Mouse (Mus musculus) G1E-ER4 (cell line): ENCODE results near the gene H2-Oa. TPM values are rescaled to one million over a fixed set of nuclear protein-coding genes. Genes with fewer than 3 reads are reported as not detected.

Experiments
- GATA1 ChIP-seq: IDR thresholded peaks from one replicate; pipeline ENCODE4 v1.8.0; 2012; ENCODE audit warnings: low read length, inconsistent platforms
- polyA plus RNA-seq: library from polyadenylated mRNA; stranded (reverse); fragments of >175 nt; gene quantifications from 2 replicates; pipeline ENCODE4 v1.2.3, GENCODE M21; 2012

The H2-Oa gene
- not detected in 2 replicates for polyA plus RNA-seq

DNA sequence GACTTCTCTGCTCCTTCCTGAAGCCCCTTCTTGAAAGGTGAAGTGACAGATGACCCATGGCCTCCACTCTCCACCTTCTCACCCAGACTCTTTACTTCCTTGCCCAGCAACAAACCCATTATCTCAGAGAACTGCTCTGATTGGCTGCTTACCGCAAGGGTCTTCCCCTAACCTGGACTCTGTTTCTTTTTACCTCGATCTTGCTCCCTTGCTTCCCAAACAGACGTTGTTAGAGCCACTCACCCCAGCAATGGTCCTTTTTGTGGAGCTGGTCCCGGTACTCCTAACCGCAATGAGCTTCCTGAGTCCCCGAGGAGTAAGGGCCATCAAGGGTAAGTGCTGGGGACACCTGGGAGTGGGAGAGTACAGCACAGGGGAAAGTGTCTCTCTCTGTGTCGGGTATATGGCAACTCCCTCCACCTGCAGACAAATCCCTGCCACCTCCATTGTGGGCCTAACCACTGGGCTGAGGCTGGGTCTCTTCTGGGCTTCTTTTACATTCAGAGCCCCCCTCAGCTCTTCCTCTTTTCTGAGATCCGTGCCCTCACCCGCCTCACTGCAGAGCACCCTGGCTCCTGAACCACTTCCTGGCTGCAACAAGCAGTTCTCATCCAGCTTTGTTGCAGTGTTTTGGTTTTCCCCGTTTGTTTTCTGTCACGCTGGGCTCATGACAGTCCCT lies at the start of gene H2-Oa:
TSS of gene H2-Oa (plus strand) at position 144 of the 679 bp plus-strand sequence.
- no peak for TF ChIP-seq GATA1

DNA sequence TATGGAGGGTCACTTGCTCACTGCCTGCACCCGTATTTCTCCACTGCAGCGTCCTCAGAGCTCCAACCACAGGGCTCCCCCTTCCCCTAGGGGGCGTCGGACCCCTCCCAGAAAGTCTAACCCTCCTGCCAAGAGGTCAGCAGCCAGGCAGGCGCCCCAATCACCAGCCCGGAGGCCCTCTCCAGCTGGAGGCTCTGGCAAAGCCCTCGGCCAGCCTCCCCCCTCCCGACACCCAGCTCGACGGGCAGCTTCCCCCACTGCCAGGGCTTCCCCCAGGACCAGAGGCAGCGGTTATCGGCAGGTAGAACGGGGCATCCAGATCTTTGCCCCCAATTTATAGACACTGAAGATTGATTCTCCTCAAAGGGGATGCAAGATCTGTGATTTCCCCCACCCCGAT lies 46.2 kb upstream of the H2-Oa start:
- TF ChIP-seq GATA1, result no peak

DNA sequence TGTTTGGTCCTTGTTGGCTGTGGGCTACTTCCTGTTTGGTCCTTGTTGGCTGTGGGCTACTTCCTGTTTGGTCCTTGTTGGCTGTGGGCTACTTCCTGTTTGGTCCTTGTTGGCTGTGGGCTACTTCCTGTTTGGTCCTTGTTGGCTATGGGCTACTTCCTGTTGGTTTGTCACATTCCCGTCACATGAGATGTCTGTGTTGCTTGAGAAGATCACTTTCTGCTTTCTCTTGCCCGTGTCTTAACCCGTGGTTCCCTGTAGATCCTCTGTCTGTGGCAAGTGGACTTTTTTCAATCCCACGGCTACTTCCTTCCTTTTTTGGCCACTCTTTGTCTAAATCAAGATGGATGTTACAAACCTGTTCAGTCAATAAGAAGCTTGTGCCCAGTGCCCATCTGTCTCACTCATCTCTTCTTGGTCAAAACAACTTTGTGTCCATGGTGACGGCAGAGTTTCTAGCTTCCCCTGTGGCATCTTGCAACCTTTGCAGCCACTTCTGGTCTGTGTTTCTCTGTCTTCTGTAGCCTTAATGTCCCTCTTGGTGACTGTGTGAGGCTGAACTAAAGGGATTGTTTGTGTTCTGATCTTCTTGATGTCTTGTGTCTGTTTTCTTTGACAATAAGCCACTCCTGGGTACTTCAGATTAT lies 44.6 kb upstream of the H2-Oa start:
- TF ChIP-seq GATA1, result no peak

DNA sequence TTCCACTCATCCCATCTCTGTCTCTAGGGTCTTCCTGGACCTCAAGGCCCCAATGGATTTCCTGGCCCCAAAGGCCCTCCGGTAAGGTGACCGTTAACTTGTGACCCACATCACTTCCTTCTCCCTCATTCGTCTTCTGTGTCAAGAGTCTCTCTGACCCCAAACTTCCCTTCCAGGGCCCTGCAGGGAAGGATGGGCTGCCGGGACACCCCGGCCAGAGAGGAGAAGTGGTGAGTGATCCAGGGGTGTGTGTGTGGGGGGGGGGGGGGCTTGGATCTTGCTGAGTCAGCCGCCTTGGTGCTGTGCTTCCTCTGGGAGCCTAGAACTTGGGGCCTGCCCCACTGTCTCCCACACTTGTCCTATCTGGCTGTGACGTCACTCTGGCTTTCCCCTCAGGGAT lies 34.9 kb upstream of the H2-Oa start:
- no peak for TF ChIP-seq GATA1

DNA sequence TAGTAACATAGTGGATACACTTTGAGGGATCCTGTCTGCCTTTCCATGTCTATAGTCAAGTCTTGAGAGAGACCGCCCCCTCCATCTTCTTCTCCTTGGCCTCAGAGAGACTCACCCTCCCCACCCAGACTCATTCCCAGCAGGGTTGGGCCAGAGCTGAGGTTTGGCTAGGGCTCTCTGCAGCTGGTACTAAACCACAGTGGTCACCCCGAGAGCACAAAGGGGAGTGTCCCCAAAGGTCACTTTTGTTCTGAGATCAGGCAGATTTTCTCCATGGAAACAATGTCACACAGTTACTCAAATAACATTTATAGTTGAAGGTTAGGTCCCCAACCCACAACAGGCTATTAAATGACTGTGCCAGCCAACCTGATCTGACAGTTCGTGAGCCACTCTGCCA lies 23.3 kb upstream of the H2-Oa start:
- TF ChIP-seq GATA1, result no peak

DNA sequence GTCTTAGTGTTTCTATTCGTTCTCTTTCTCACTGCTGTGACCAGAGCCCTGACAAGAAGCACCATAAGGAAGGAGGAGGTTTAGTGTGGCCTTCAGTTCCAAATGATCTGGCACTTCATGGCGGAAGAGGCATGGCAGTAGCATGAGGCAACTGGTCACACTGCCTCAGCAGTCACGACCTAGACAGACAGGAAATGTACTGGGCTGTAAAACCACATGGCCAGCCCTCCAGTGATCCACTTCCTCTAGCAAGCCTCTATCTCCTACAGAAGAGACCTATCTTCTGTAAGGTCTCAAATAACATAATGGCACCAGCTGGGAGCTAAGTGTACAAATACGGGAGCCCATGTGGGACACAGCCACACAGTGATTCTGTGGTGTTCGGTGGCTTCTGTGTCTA lies 20.0 kb upstream of the H2-Oa start:
- no peak for TF ChIP-seq GATA1

DNA sequence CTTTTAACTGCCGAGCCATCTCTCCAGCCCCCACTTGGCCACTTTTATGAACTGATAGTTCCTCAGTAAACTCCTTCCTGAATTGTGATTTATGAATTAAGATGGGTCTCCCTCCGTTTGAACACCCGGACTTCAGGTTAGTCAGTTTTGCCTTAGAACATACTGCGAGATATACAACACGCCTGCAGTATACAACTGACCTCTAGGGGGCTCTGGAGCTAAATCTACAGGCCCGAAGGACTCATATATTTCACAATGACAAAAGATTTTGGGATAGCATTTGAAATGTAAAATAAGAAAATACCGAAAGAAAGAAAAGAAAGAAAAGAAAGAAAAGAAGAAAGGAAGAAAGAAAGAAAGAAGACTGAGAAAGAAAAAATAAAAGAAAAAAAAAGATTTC lies 16.9 kb upstream of the H2-Oa start:
- no peak for TF ChIP-seq GATA1

DNA sequence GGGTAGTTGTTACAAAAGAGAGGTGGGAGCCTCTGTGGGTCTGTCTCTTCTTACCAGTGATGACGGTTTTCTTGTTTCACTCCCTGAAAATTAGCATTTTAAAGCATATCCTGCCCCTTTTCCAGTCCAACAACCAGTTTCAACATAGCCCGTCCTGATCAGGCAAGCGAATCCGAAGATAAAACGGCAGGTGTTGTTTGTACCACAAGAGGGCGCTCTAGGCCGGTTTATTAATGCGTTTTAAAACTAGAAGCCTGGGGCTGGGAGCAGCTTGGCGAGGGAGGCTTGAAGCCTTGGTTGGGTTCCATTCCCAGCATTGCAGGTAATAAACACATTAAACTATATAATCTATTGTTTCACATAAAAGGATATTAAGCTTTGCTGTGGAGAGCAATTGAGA lies 14.6 kb upstream of the H2-Oa start:
- no peak for TF ChIP-seq GATA1

DNA sequence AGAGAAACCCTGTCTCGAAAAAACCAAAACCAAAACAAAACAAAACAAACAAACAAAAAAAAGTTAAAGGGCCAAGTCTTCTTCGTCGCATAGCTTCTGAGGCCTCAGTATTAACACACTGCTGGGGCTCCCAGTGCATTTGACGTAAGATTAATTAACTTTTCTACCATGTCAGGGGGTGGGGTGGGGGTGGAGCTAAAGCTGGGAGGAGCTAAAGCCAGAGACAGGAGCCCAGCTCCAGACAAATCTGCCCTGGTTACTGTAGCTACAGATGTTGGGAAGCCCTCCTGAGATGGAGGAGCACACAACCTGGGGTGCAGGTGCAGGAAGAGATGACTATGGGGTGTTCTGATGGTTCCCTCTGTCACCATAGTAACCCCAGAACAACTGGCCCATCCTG lies 14.0 kb upstream of the H2-Oa start:
- TF ChIP-seq GATA1, result no peak

DNA sequence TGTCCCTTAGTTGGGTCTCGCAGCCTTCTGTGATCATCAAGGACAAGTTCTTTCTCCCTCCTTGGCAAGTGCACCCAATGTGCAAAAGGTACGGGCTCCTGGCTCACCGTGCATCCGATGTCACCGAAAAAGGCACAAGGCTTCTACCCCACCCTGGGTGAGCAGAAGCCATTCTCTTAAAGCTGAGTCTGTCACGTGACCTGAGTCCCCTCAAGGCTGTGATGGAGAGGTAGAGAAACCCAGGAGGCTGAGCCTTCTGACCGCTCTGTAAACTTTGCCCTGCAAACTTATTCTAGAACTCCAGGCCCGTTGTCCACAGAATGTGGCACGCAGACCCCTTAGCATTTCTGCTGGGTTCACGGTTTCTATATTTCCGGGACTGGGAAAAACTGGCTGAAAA lies 13.1 kb upstream of the H2-Oa start:
- TF ChIP-seq GATA1, result no peak

DNA sequence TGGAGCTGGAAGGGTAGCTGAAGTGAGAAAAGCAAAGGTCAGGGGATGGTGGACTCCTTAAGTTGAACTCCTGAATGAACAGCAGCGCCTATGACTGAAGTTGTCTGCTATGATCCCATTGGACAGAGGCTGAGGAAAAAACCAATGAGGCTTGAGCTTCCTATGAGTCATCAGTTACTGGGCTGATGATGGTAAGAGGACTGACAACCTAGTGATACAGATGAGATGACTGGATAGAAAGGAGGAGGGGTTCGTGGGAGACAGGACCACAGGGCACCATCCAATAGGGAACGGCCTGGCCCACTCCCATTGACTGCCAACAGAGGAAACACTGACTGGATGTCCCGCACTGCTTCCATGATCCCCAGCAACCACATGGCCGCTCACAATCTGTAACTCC lies 12.5 kb upstream of the H2-Oa start:
- TF ChIP-seq GATA1, result no peak

DNA sequence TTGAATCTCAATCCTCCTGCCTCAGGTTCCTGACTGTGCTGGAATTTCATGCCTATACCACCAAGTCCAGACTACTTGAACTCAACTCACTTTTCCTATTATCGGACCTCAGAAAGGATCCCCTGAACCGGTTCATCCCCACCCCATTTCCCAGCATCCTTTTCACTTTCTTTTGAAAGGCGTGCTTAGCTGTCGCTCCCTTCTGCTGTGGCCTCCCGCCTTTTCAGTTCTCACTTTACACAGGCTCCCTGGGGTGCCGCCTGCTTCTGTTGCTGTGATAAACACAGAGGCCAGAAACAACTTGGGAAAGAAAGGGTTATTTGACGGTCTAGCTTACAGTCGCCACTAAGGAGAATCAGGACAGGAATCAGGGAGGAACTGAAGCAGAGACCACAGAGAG lies 9.0 kb upstream of the H2-Oa start:
- TF ChIP-seq GATA1, result no peak

DNA sequence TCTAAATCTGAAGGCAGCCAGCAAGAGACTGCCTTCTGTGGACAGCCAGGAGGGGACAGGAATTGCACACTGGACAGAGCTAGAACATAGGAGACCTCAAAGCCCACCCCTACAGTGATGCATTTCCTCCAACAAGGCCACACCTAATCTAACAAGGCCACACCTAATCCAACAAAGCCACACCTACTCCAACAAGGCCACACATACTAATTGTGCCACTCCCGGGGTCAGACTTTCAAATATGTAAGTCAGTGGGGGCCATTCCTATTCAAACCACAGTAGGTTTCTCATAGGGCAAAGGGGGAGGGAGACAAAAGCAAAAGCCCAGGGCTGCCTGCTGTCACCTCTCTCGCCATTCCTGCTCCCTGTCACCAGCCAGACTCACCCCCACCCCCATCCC lies 4.8 kb upstream of the H2-Oa start:
- no peak for TF ChIP-seq GATA1

DNA sequence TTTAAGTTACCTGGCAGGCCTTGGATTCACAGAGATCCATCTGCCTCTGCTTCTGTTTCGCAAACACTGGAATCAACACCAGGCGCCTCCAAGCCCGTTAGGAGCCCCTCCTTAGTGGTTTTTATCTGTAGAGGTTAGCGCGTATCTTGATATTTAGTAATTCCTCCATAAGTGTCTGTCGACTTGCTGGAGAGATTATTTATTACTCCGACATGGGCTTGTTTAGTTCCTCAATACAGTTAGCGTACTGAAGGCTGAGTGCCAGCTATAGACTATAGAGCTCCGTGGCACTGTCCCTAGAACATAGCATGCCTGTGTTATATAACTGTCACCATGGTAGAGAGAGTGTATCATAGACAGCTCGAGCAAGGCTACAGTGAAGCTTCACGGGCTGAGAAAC lies 4.0 kb upstream of the H2-Oa start:
- TF ChIP-seq GATA1, result no peak

DNA sequence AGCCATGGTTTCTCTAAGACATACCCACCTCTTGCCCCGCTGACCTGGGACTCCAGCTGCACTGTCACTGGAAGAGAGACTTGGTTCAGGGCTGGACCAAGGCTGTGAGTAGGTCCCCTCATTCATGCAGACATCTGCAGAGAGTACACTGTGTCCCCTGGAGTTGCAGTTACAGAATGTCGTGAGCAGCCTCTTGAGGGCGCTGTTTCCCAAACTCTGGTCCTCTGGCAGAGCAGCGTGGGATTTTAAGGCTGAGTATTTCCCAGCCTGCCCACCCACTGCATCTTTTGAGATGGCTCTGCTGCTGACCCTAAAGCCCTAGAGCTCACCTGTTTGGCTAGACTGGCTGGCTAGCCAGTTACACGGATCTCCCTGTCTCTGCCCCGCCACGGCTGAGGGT lies 1.2 kb upstream of the H2-Oa start:
- TF ChIP-seq GATA1, result no peak

DNA sequence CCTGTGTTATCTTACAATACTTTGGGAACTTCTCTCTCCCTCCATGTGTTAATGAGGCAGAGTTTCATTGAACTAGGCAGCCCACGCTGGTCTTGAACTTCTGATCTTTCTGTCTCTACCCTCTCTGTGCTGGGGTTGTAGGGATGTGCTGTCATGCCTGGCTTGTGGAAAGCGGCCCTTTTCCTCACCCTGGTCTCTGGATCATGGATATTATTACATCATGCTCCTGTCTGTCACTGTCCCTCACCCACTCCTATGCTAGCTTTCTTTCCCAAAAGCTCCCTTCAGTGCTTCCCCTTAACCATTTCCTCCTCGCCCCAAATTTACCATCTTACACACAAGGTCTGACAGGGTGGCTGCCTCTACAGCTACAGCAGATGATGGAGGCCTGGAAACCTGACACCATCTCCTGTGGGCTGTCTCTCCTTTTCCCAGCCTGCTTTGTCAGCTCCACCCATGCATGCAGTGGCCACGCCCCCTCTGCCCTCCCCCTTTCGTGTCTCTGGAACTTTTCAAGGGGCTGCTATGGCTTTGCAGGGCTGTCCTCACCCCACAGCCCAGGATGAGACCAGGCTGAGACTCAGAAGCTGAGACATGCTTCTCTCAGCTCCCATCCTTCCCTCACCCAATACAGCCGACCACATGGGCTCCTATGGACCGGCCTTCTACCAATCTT lies 1.2 kb downstream of the H2-Oa start:
- no peak for TF ChIP-seq GATA1

DNA sequence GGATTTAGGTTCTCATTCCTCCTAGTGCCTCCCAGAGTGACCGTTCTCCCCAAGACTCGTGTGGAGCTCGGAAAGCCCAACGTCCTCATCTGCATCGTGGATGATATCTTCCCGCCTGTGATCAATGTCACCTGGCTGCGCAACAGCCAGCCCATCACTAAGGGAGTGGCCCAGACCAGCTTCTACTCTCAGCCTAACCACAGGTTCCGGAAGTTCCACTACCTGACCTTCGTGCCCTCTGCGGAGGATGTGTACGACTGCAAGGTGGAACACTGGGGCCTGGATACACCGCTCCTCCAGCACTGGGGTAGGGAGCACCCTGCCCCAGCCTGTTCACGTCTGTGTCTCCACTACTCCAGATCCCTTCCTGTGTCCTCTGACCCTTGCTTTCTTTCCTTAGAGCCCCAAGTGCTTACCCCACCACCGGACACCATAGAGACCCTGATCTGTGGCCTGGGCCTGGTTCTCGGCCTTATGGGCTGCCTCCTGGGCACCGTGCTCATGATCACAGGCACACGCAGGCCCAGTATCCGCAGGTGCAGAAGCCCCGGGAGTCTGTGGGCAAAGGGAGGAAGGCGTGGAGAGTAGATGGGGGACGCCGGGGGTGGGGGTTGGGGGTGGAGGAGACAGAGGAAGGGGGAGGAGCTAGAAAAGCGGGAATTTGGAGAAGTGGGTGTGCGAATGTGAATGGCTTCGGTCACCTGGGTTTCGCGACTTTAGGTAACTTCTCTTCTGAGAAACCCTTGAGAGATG lies 2.3 kb downstream of the H2-Oa start:
- no peak for TF ChIP-seq GATA1
